Mouse (Mus musculus) megakaryocyte-erythroid progenitor cell, adult 5-6 weeks (primary cell): Measurements from ENCODE around the gene Dclk3. TPM values are rescaled to one million over a fixed set of nuclear protein-coding genes. Genes with fewer than 3 reads are reported as not detected.

Source experiments
- ATAC-seq: replicated peaks from 2 replicates; pipeline ENCODE4 v1.8.0; 2016; ENCODE audit warnings: mild to moderate bottlenecking, inconsistent platforms; ENCODE audit not compliant: severe bottlenecking, poor library complexity, low FRiP score, low TSS enrichment
- total RNA-seq, 2 experiments: library from RNA; stranded (forward) in 1 of 2; stranded (reverse) in 1 of 2; fragments of 200-1000, 215-1000 nt in 1 of 2; fragments of >200 nt in 1 of 2; fragmentation: Nextera tagmentation in 1 of 2; gene quantifications; 2 replicates each; pipeline ENCODE4 v1.2.3; 2014 to 2017

Dclk3 gene
- total RNA-seq, 2 experiments from 2014 or later, result not detected

DNA sequence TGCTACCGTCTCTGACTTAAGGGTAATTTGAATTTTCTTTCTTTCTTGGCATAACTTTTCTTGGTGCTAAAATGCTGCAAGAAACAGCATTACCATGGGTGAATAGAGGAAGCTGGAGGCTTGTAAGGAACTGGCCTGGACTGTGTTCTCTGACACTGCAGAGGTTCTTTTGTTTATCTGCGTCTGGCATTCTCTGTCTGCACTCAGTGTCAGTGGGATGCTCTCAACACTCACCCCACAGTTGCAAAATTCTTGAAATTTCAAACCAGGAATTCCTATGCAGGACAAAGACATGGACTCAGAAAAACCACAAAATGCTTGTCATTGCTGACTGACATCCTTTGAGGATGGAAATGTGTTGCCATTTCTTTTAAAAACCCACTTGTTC lies 9.5 kb upstream of the Dclk3 start:
- no peak for ATAC-seq

DNA sequence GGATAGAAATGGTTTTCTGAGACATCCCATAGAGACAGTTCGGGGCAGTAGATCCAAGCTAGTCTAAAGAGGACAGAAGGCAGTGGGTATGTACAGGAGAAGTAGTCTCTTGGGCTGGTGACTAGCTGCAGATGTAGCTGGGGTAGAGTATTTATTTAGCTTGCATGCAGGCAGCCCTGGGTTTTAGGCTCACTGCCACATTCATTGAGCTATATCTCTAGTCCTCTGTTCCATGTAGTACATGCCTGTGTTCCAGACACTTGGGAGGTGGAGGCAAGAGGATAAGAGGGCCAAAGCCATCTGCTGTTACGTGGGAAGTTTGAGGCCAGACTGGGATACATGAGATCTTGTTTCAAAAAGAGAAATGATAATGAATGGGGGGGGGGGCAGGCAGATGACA lies 3.5 kb upstream of the Dclk3 start:
- ATAC-seq, result no peak

DNA sequence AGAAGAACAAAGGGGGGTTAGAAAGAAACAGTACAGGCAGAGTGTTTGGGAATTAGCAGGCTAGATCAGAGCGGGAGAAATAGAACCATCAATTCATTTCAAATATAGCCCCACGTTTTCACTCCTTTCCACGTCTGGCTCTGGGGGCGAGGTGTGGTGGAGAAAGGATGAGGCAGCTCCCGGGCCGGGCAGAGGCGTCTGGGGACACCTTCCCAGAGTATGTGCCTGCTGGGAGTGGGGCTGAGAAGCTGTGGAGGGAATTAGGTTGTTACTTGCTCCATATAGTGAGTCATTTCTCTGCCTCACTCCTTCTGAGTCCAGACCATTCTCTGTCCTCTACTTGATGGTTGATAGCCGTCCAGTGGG lies 938 bp downstream of the Dclk3 start:
- no peak for ATAC-seq

DNA sequence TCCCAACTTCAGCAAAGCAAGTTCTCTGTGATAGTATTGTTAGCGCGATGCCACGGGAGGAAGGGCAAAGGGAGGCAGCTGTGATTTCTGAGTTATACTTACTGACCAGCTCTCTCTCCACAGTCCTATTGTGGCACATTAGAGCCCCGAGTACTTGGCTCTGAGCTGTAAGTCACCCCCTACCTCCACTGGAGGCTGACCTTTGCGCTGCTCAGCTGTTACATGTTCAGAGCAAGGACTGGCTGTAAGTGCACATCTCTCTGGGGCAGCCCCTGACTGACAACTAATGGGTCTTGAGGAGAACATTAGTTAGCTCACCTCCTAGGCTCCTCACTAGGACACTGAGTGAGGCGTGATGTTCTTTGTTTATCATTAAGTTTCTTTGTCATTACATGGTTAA lies 1.6 kb downstream of the Dclk3 start:
- ATAC-seq, result no peak

DNA sequence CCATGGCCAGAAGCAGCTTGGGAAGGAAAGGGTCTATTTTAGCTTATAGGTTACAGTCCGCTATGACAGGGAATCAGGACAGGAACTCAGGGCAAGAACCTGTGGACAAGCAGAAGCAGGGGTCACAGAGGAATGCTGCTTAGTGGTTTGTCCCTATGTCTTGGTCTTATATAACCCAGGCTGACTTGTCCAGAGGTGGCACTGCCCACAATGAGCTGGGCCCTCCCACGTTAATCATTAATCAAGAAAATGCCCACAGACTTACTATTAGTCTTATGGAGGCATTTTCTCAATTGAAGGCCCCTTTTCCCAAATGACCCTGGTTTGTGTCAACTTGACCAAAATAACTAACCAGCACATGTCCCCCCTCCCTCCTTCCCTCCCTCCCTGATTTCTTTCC lies 2.3 kb downstream of the Dclk3 start:
- ATAC-seq, result no peak

DNA sequence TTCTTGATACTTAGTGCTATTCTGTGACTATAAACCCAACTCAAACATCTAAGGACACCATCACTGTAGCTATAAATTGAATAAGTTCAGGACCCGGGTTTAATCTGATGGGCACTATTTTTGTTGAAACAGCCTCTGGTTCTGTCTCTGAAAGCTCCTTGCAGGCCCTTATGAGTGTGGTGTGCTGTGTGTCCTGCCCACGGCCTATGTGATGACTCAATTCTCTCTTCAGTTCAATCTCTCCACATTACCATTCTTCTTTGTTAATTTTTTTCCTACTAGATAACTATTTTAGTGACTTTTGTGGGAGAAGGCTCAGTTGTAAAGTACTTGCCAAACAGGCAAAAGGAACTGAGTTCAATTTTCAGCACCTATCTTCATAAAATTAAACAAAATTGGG lies 7.3 kb downstream of the Dclk3 start:
- no peak for ATAC-seq

DNA sequence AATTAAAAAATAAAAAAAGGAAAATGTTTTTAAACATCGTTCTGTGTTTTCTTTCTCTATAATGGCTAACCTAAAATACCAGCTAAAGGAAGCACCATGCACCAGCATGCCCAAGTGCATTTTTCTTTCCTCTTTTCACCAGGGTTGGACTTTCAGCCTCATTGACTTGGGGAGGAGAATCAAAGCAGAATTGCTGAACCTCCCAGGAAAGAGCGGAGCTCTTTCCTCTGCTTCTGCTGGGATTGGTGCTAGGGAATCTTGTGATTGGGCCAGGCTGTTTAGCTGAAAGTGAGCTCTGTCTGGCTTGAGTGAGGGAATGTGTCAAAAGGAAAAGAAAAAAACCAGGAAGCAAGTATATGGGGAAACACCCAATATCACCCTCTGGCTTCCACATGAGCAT lies 10.1 kb downstream of the Dclk3 start:
- ATAC-seq, result no peak

DNA sequence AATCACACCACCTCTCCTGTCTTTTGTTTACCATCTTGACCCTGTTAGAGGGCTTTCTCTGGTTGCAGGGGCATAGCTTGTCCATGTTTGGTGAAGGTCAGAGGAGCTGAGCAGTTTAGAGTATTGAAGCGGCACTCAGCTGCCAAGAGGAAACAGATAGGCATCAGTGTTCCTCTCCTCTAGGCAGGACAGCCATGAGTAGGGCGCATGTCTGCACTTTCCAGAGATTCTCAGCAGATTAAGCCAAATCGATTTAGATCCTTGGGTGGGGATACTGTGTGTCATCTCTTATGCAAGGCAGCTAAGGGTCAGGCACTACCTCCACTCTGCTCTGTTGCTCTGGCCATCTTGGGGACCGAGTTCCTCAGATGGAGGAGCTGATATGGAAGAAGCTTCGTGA lies 11.0 kb downstream of the Dclk3 start:
- ATAC-seq, result no peak

DNA sequence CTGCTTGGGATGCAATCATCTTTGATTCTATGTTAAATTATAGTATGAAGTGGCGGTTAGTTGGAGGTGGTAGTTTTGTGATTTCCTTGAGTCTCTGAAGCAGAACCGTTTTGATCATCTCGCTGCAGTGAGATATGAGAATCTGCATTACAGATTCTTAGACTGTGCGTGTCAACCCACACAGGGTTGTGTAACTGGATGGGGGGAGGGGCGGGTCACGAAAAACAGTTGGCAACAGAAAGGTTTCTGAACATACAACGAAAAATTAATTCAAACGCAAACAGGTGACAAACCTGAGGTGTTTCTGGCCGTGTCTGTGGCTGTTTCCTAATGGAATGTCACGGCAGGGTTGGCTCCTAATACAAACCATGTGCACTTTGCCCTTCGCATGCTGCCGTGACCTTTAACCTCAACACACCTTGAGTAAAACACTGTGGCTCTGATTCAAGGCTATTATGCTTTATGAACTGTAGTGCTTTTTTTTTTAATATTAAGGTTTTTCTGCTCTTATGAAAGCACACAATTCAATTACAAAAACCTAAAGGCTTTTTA lies 12.0 kb downstream of the Dclk3 start:
- no peak for ATAC-seq

DNA sequence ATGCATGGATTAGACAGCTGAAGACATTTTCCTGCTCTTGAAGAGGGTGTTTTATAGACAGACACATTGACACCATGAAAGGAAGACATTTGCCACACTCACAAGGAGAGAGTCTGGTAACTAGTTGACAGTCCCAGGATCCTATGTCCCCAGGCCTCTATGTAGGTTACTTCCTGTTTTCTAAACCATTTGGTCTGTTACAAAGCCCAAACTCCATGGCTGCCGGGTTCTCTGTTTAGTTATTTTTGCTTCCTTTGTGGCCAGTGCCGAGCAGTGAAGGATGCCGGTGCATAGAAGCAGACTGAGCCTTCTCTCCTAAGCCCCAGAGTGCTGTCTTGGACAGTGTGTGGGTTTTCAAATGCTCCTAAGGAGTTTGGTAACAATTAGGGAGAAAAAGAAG lies 15.0 kb downstream of the Dclk3 start:
- ATAC-seq, result no peak

DNA sequence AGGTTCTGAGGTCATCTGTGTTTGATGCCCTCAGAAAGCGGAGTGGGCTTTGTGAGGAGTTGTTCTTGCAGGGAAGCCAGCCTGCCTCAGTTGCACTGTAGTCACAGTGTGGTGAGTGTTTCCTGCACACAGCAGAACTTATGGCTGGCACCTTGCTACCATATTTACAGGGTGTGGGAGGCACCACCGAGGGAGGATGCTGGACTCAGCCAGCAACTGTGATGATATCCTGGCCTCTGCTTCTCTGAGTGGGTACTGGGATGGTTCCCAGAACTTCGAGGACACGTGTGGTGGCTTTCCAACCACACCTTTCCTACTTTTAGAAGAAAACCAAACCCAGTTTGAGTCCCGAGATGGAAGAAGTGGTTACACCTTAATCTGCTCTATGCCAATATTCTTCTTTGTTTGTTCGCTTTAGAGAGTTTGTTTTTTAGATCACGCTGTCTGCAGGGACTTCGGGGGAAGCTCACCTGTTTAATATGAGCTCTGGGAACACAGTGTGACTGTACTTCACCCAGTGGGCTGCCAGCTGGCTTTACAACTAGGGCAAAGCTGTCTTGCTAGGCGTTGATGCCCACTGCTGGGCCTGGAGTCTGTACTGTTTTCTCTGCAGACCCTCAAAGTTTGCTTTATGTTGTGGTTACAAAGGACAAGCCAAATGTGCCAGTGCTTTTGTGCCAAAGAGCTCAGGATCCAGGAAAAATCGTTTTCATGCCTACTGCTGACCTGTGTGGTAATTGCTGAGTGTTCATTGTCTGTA lies 18.5 kb downstream of the Dclk3 start:
- ATAC-seq, result no peak

DNA sequence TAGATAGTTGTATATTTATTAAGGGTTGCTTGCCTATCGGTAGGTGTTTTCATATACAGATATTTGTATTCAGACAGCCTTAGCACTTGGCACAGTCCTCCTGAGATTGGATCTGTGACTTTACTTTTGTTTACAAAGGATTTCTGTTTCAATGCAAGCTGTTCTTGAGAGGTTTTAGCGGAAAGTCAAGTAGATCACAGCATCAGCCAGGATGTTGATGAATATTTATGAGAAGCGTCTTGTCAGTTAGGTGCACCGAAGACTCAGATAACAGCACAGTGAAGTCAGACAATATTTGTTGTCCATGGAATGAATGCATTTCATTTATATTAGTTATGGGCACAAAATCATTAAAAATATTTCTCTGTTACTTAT lies 19.0 kb downstream of the Dclk3 start:
- ATAC-seq, result no peak

DNA sequence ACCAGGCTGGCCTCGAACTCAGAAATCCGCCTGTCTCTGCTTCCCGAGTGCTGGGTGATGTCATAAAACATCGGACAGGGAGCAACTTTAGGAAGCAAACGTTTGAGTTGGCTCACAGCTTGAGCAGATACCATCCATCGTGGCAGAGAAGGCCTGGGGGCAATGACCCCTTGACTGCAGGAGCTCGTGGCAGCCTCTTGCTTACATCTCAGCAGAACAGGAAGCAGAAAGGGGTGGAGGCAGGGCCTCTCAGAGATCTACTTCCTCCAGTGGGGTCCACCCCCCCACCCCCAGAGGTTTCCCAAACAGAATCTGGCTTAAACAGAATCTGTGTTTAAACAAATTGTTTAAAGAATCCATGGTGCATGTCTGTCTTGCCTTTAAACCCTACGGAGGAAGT lies 20.6 kb downstream of the Dclk3 start:
- ATAC-seq, result no peak

DNA sequence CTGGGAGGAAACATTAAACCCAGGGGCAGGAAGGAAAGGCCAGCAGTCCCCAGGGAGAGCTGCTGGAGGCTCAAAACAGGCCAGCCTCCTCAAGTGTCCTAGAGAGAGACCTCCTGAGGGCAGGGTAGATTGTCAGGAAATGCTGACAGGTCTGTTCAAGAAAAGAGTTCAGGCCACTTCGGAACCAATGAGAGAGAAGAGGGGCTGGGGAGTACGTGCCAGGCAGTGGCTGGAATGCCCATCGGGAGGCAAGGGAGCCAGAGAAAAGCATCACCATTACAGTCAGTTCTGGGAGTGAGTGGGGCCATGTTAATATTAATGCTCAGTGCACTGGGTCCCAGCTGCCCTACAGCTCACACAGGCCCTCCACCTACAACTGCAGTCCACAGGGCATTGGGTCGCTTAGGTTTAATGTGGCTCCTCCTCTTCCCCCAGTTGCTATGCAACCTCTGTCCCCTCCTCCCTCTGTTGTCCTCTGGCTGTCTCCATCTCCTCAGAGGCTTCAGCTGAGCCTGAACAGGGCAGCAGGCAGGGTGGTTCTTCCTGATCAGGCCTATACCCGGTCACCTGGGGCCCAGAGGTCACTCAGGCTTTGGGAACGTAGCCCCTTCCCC lies 21.4 kb downstream of the Dclk3 start:
- ATAC-seq, result no peak

DNA sequence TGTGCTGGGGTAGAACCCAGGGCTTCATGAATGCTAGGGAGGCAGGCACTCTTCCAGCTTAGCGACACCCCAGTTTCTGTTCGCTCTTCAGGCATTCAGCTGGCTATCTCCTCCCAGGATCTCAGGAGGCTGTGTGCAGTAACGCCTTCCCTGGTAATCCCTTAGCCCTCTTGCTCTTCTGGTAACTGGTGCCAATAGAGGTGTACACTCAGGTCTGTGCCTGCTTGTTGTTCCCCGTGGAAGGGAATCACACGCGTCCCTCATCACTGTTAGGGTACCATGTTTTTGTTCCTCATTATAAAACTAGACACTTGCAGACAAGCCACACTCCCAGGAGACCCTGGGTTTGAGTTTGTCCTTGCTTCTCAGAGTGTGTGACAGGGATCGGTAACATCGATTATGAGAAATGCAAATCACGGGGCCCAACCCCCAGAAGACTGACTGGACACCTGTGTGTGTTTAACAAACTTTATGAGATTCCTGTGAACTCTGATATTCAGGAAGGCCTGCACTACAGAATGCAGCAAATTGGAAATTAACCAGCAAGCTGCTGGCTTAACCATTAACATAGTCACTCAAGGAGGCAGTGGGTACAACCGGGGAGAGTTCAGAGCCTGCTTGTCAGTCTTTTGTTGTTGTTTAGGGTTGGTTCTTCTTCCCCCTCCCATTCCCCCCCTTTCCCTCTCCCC lies 22.7 kb downstream of the Dclk3 start:
- no peak for ATAC-seq

DNA sequence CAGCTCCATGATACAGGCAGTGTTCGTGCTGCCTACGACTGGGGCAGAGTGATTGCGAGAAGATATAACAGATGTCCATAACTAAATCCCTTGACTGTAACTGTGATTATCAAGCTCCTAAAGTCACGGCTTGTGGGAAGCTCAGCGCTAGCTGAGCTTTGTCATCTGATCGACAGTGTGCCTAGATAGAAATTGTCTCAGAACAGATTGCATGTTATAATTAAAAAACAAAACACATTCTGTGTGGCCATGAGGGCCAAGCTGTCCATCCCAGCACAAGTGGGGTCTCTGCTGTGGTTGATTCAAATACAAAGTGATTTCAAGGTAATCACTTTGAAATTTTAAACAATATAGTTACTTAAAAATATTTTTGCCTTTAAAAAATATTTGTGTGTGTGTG lies 26.8 kb downstream of the Dclk3 start:
- no peak for ATAC-seq

DNA sequence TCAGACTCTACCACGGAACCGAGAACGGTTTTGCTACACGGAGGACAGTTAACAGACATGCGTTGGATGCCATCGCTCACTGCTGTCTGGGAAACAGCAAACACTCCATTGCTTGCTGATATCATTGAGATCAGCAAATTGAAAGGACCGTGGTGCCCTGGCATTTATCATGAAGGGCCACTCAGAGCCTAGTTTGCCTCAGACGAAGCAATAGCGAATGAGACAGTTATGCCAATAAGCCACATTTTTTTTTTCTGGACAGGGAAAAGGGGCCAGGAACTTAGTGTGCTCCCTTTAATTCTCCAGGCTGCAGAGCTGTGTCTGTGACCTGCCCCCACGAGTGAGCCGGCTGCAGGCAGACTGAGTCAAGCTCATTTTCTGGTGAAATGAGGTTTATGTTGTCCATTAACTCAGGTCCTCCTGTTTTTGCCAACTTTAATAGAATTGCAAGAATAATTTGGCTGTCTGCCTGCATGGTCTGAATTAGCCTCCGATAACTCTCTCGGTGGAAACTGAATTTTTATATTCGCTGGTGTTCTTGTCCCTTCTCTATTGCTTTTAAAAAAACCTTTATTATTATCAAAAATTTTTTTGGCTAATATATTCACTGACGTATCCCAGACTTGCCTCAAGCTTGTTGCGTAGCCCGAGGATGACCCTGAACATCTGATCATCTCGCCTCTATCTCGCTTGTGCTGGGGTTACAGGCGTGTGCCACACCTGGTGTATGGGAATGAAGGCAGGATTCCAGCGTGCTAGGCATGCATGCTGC lies 35.0 kb downstream of the Dclk3 start:
- ATAC-seq, result no peak

DNA sequence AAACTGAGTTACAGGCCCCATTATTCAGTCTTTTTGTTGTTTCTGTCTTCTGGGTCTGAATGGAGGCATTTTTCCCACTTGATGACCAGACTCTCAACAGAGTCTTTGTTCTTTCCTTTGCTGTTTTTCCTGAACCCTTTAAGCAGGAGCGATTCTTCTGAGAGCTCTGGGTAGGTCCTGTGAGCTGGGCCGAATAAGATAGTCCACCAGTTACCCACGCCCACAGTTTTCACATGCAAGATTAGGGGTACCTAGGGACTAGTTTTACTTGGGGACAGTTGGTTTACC lies 35.5 kb downstream of the Dclk3 start:
- ATAC-seq, result no peak

DNA sequence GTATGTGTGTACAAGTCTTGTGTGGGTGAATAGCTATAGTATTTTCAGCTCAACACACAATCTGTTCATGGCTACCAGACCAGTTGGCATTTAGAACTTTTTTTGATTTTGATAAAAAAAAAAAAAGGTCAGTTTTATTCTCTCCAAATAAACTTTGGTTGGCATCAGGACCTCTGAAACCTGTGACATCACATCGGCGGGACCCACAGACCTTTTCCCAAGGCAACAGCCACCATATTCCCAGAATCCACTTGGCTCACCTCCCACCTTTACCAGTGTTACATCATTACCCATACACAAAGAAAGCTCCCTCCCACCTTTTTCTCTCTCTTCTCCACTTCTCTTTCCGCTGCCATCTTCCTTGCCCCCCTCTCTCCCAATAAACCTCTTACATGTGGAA lies 36.4 kb downstream of the Dclk3 start:
- ATAC-seq, result no peak

DNA sequence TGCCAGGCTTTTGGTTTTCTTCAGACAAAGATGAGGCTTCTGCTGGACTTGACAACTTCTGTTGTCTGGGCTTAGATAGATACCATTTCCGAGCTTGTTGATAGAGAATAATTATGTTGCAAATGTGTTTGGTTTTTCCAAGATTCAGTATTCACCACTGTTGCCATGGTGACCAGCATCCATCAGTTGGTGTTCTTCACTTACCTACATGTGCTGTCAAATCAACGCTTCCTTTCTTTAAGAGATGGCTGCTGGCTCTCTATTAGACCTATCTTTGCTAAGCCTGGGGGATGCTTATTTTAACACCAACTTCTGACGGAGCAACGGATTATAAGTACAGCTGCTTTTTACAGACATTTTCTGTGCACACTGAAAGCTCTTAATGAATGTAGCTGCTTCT lies 37.1 kb downstream of the Dclk3 start:
- ATAC-seq, result no peak
